Mouse (Mus musculus) thymus, postnatal 10 days (tissue): ENCODE measurements around the gene Crx.
"Not testable (repeated sequence)": the region's sequence is repeated elsewhere in the genome, so short reads cannot be mapped to it uniquely, and the experiment has no call there.

Experiments
- DNase-seq, 2 experiments: peaks; one replicate each; pipeline ENCODE4 v3.0.0; 2021; ENCODE audit warnings: low spot score in 2 of 2

The Crx gene

DNA sequence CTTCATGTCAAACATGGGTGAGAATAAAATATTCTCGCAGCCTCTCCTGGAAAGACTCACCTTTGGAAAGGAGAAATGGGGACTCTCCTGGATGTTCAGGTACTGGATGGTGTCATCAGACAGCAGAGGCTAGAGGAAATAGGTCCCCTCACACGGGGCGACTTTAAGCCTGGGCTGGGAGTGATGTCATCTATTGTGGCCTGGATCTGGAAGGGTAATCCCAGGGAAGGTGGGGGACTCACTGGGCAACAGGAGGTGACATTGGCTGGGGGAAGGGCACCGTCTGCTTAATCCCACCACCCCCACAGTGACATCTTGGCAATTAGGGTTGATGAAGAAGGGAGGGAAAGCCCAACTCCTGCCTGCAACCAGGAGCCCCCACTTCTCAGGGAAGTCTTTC lies at the start of gene Crx:
Crx (minus strand) TSS at position 213 of the 400 bp plus-strand sequence.
- no peak for DNase-seq

DNA sequence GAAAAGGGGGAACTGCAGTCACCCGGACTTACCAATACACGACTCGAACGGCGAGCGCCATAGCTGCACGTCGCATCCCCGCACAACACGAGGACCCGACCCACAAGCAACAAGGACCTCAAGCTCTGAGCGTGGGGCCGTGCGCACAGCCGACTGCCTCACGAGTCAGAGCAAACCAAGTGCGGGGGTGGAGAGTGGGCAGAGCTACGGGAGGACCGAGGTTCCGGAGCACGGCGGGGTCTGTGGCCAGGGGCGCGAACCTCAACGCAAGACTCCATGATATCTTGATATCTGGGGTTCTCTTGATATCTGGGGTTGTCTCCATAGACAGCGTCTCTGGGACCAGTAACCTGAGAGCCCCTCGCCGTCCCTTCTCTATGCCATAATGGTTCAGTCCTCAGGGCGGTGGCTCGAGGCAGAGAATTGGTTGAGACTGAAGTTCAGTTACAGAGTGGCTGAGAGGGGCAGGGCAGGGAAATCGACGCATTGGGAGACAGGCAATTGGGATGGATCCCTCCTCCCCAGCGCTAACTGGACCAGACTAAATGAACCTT lies 42.5 kb upstream of the Crx start, which contains the start of gene Selenow:
Selenow (minus strand) TSS at position 183 of the 554 bp plus-strand sequence.
- DNase-seq, result peak; percentile 85 to 91

DNA sequence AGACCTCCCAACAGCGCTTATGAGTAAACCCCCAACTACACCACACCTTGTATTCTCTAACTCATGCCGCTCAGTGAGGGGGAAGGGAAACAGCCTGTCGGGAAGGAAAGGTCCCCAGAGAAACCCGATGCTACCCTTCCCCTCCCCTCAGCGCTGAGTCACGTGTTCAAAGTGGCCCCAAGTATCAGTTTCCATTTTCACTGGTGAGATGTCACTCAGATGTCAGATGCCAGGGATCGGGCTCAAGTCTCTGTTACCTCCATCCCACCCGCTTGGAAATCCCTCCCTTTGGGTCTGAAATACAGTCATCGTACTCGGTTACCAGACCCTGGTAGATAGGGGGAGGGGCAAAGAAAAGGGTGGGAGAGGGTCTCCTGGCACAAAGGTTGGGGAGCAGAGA lies 42.0 kb upstream of the Crx start:
- DNase-seq, result peak; percentile 28 to 31

DNA sequence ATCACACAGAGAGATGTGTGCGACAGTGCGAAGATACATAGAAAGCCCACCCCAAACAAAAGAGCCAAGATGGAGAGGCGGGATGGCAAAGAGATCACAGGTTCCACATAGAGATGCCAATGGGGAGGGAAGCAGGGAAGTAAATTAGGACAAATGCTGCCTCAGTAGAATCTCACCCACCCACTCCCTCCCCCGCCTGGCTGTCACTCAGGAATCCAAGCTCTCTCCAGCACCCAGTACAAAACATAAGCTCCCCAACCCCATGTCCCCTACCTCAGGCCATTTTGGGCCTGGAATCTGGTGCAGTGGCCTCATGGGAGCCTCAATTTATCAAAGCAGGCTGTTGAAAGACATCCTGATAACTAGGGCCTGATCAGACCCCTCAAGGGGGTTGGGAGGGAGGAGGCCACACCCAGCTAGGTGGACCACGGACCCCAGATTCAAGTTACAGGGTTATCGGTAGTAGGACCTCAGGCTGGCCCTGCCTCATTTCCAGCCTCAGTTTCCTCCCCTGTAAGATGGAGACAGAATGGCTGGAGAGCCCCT lies 41.0 kb upstream of the Crx start:
- no peak for DNase-seq

DNA sequence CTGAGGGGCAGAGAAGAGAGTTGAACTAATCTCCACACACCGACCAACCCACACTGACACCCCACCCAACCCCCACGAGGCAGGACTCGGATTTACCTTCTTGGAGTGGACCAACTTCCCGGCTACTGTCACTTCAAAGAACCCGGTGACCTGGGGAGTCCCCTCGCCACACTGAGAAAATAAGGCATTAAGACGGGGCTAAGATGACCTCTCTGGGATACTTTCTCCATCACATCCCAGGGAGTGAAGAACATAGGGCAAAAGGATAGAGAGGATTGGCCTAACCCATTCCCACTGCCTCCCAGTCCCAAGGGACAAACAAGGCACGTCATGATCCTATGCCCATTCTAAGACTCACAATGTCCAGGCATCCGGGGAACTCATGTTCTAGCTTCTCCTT lies 40.2 kb upstream of the Crx start:
- DNase-seq, result no peak

DNA sequence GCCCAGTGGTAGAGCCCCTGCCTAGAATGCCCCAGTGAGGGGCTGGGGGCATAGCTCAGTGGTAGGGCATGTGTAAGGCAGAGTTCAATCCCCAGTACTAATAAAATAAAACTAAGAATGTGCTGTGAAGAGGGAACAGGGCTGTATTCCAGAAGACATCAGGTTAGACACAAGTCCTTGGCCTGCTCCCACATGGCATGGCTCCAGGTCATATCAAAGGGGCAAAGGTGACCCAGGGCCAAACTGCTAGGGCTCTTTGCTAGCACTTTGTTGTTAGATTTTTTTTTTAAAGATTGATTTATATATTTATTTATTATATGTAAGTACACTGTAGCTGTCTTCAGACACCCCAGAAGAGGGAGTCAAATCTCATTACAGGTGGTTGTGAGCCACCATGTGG lies 38.6 kb upstream of the Crx start:
- no peak for DNase-seq

DNA sequence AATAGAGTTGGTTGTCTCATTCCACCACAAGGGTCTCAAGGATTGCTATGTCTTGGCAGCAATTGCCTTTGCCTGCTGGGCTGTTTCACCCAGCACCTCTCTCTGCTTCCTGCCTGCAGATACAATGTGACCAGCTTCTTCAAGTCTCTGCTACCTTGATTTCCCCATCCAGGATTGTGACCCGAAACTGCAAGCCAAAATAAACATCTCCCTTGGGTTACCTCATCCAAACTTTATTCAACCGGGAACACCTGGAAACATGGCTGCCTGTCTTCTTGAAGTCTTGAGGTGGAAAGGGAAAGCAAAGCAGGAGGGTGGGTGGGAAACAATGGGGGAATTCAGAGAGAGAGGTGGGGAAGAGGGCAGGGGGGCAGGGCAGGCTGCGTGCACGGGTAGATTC lies 37.2 kb upstream of the Crx start:
- no peak for DNase-seq

DNA sequence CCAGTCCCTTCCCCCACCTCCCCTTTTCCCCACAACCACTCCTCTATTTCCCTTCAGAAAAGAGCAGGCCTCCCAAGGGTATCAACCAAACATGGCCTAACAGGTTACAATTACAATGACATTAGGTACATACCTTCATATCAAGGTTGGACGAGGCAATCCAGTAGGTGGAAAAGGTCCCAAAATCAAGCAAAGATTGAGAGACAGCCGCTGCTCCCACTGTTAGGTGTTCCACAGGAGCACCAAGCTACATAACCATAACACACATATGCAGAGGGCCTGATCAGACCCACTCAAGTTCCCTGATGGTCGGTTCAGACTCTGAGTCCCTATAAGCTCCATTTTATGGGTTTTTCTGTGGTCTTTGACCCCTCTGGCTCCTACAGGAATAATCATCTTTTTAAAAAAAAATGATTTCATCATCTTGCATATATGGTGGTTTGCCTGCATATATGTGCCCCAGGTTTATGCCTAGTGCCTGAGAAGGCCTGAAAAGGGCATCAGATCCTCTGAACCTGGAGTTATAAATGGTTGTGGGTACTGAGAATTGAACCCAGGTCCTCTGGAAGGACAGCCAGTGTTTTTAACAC lies 36.5 kb upstream of the Crx start:
- DNase-seq, result no peak

DNA sequence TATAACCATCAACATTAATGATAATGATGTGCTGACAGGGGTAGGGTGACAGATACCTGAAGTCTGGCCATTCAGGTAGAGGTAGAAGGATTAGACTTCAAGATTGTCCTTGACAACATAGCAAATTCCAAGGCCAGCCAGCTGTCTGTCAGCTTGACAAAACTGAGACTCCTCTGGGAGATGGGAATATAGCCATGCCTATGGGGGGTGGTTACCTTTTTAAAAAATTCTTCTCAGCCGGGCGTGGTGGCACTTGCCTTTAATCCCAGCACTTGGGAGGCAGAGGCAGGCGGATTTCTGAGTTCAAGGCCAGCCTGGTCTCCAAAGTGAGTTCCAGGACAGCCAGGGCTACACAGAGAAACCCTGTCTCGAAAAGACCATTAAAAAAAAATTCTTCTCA lies 35.9 kb upstream of the Crx start:
- not testable (repeated sequence) for DNase-seq

DNA sequence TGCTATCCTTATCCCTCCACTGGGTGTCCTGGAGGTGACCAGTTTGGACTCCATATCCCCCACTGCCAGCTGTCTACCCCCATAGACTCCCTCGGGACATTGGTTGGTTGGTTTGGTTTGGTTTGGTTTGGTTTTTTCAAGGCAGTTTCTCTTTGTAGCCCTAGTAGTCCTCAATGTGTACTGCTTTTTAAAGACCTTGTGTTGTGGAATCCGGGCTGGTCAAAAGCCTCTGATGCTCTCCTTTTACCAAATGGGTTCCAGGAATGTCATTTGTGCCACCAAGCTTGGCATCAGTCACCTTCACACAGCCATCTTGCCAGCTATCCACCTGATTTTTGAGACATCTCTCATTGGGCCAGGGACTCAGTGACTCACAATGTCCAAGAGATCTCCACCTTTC lies 35.0 kb upstream of the Crx start:
- no peak for DNase-seq

DNA sequence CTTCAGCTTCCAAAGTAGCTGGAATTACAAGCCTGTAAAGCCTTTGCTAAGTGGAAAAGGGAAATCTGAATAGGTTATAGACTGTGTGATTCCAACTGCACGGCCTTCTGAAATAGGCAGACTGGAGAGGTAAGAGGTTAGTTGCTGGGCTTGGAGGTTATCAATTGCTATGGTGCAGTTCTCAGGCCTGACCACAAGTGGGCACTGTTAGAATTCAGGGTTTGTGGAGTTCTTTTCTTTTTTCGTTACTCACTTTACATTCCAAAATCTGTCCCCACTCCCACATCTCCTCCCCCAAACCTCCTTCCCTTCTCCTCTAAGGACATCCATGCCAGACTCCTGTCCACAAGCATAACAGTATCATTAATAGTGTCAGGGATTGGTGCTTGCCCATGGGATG lies 34.5 kb upstream of the Crx start:
- DNase-seq, result peak in 1 of 2 experiments; percentile 50

DNA sequence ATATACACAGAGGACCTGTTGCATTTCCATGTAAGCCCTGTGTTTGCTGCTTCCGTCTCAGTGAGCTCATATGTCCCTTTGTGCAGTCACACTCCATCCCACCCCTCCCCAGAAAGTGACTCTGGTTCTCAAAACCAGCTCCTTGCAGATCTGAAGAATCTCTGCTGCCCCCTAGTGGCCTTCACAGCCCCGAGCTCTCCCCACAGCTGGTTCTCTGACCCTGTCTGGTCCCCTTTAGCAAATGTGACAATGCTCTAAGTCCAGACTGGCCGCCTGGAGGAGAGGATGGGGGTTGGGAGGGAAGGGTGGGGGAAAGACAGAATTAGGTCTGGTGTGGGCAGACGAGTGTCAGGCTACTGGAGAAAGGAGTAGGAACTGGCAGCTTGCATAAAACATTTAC lies 32.4 kb upstream of the Crx start:
- DNase-seq, result peak; percentile 41 to 77

DNA sequence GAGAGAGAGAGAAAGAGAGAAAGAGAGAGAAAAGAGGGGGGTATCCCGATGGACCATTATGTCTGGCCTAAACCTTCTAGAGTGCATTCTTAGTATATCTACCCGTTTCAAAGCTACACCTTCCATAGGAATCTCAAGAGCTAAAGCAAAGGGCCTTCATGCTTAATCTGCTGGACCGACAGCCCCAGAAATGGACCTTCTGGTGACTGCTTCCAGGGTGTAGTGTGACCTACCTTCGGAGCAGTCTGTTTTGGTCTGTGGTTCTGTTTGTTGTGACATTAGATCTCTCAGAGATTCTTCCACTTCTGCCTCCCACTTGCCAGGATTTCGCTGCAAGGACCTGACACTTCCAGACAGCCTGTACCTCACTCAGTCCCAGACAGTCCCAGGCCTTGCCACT lies 30.8 kb upstream of the Crx start:
- no peak for DNase-seq

DNA sequence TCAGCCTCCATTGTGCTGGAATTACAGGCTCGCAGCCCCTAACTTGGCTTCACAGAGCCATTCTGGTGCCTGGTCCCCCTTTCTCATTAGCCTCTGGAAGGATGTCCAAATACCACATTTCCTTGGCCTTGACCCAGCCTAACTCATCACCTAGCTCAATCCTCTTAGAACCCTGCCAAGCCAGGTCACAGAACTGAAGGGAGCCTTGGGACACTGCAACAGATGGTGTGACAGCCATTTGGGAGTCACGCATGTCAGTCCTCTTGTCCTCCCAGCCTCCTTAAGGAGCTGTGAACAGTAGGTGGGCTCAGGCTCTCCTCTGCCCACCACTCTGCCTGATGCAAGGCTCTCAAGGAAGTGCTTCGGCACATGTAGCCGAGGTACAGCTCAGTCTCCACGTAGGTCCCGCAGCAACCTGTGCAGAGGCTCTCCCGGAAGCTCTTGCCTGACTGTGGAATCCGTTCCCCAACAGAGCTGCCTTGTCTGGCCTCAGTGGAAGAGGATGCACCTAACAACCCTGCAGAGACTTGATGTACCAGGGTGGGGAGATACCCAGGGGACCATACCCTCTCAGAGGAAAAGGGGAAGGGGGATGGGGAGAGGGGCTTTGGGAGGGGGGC lies 28.3 kb upstream of the Crx start:
- DNase-seq, result no peak

DNA sequence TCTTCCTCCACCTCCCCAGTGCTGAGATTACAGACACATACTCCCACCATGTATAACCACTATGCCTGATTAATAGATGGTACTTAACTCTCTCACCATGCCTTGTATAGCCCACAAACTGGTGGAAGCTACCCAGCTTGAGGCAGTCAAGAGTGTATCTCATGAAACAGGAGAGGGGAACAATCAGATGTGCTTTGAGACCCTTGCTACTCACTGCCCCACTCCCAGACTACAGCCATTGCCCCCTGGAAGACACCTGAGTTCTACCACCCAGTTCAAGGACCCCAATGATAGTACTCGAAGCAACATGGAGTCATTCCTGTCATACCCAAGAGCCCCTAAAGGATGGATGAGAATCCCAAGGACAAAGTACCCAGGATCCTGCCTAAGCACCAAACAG lies 26.8 kb upstream of the Crx start:
- no peak for DNase-seq

DNA sequence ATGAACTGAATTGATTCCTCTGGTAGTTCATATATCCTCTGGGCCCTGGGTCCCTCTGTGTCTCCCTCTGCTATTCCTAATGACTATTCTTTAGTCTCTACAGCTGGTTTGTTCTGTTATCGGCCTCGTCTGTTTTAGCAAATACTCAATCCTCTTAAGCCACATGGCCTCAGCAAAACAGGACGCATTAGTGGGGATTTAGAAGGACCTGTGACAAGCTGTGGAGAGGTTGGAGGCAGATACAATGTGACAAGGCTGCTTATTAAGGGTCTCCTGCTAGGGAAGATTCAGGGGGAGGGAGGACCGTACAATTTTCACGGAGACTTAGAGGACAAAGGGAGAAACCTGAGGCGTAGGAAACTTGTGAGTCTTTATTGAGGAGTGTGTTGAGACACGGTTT lies 26.1 kb upstream of the Crx start:
- DNase-seq, result no peak

DNA sequence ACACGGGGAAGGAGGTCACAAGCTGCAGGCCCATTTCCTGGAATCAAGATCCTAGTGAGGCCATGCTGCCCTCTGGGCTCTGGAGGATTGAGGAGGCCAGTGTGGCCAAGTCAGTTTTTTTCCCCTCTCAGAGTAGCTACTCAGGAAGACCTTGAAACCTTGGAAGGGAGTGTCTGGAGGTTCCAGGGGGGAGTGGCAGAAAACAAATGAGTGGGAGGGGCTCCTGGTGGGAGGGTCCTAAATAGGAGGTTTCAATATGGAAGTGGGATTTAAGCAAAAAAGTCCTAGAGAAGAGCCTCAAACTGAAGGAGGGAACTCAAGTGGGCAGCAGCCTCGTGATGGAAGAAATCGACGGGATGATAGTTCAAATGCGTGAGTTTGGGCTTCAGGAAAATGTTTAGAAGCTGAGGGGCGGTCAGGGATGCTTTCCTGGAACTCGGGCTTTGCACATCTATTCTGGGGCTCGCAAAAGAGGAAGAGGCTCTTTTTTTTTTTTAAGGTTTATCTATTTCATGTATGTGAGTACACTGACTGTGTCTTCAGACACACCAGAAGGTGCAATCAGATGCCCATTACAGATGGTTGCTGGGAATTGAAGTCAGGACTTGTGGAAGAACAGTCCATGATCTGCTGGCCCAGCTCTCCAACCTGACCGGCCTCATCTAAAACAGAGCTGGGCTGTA lies 21.7 kb upstream of the Crx start:
- no peak for DNase-seq

DNA sequence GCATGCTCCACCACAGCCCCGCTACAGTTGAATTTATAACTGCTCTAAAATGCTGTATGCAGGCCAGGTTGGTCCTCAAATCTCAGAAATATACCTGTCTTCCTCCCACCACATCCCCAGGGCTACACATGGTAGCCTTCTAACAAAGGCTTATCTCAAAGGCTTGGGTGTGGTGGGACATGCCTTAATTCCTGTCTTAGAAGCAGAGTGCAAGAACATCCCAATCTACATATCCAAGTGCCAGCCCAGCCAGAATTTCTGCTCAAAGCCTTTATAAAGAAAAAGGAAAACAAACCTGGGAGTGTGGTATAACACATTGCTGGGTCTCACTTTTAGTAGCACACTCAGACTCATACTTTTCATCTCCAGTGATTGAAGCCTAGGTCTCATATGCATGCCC lies 14.5 kb upstream of the Crx start:
- no peak for DNase-seq

DNA sequence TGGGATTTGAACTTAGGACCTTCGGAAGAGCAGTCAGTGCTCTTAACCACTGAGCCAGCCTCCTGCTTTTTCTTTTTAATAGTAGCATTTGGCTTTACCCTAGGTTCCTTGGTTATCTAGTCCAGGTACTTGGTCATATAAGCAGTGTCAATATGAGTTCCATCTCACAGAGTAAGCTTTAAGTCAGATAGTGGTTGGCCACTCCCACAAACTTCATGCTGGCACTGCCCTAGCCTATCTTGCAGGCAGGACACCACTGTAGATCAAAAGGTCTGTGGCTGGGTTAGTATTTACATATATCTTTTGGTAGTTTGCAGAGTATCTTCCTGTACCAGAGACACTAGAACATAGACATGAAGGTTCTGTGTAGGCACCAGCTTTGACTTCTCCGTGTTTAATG lies 4.4 kb upstream of the Crx start:
- DNase-seq, result no peak

DNA sequence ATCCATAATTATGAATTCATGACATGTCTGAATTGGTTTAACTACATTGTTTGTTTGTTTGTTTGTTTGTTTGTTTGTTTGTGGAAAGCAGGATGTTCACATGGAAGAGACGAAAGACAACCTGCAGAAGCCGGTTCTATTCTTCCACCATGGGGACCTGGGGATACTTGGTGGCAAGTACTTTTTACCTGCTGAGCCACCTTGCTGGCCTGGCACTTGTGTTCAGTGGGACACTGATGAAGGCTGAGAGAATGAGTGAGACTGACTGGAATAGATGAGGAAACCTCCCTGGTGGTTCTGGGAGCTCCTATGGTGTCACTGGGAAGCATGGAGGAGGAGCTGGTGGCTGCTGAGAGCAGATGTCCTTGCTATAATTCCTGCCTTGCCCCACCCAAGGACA lies 2.5 kb upstream of the Crx start, which contains the start of gene Crxos:
Crxos (plus strand) TSS at position 301 of the 400 bp plus-strand sequence.
- DNase-seq, result no peak

DNA sequence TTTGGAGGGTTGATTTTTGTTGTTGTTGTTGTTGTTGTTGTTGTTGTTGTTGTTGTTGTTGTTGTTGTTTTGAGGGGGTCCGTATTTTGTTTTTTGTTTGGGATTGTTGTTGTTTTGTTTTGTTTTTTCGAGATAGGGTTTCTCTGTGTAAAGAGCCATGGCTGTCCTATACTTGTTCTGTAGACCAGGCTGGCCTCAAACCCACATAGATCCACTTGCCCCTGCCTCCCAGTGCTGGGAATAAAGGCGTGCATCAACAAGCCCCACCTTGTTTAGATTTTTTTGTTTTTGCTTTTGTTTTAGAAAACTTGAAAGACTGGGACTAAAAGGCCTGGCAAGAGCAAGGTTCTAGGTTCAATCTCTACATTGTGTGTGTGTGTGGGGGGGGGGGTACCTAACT lies 2.1 kb upstream of the Crx start:
- no peak for DNase-seq

DNA sequence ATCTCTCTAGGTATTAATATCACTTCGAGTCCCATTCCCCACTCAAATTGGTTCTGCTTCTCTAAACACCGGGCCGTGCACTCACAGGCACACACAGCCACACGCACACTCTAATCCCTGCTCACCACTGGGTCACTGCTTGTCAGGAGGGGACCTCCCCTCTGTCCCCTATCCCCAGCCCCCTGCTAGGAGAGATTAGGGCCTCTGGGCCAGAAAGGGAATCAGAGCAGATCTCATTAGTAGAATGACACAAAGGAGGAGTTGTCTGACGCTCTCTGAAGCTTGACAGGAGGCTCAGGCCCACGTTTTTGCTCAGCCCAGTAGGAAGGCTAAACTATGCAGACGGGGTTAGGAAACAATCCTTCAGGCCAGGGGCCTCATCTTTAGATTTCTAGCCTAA lies 1.6 kb upstream of the Crx start:
- DNase-seq, result no peak

DNA sequence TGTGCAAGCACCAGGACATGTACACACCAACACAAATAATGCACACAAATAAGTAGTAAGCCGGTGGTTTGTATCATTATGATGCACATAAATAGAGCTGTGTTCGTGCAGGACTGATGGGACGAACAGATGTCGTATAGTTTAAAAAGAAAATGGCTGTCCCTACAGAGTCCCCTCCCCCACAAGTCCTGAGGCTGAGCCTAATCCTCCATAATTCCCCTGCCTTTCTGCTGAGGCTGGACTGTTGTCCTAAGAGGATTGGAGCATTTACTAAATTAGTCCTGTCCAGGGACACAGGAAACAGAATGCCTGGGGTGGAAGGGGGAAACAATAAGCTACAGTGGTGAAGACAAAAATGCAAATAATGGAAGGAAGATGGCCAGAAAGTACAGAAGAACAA lies 15.7 kb downstream of the Crx start:
- no peak for DNase-seq
